Mouse (Mus musculus): ENCODE measurements at regions not wholly inside any gene's neighbourhood (a gene's known extent, or its start where the extent isn't known, plus 50 kb on each side); places are given as distances from the start of the nearest gene placed in this dataset.

DNA sequence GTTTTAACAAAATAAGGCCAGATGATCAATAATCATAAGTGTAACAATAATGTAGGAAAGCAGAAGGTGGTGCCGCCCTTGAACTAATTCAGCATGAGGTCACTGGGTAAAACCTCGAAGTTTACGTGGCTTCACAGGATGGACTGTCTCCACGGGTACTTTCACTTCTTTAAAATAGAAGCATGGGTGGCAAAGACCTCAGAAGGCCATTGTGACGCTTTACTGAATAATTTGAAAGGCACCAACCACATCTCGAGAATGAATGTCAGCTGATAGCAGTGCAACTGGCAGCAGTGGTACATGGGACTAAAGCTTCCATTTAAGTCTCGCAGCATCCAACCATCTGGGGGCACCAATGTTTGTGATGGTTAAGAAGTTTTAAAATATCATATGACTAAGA is 530.6 kb downstream of the Lmo4 start:
- 77% methylated on average over 7 of the region's 7 CpGs for WGBS
- no peaks in the 10 kb centered on the region for H3K79me2 ChIP-seq (ENCODE audit: control insufficient read depth, insufficient read depth, low read length)
- no peaks in the 10 kb centered on the region for H3K27me3 ChIP-seq (ENCODE audit: control insufficient read depth, insufficient read depth, low read length)
- no peaks in the 10 kb centered on the region for H3K36me3 ChIP-seq (ENCODE audit: control insufficient read depth, insufficient read depth, low read length)
- DNase-seq (ENCODE audit: extremely low read depth, low read depth, low spot score) = no peak
- H3K27ac ChIP-seq (replicated peaks; ENCODE audit: insufficient read depth, low read depth, low read length) = no peak overlapping the region
- no peak overlapping the region for H3K4me3 ChIP-seq (ENCODE audit: insufficient read depth, low read depth, low read length)
- TF ChIP-seq CTCF (IDR thresholded peaks at IDR 0.05; ENCODE audit: low read depth, low read length) (no peak), POLR2A (IDR thresholded peaks at IDR 0.05; ENCODE audit: extremely low read depth, insufficient read depth, low read length) (no peak)
- no peaks in the 10 kb centered on the region for H3K4me1 ChIP-seq (ENCODE audit: control insufficient read depth, insufficient read depth, low read length)
- H3K9ac ChIP-seq (ENCODE audit: low read depth, low read length) = no peak overlapping the region

DNA sequence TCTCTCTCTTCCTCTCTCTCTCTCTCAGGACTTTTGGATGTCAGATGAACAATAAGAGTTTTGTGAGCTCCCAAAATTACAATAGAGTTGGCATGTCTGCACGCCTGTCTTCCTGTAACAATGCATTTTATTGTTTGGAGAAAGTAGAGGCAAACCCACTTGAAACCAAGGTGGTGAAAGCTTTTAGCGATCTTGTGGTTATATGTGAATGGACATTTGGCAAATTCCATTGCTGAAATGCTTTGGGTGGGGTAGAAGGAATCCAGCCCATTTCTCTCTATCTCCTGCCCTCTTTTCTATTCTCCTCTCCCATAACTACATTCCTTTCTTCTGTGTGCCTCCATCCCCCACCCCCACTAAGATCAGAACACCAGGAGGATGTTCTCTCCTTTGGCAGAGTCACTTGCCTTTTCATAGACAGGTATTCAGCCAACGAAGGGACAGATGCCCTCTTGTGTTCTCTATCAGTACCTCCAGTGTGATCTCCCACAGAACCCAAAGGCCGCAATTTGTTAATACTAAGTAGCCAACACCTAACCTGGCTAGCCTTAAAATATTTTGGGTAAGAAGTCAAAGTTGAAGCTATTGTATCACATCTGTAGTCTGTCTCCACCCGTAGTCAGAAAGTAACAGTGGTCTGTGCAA is 542.9 kb downstream of the Lmo4 start:
- no peak overlapping the region for H3K4me3 ChIP-seq (ENCODE audit: insufficient read depth, low read depth, low read length)
- no peaks in the 10 kb centered on the region for H3K27me3 ChIP-seq (ENCODE audit: control insufficient read depth, insufficient read depth, low read length)
- 85% methylated on average over 5 of the region's 5 CpGs for WGBS
- no peak for TF ChIP-seq CTCF (IDR thresholded peaks at IDR 0.05; ENCODE audit: low read depth, low read length)
- no peak for TF ChIP-seq POLR2A (IDR thresholded peaks at IDR 0.05; ENCODE audit: extremely low read depth, insufficient read depth, low read length)
- no peaks in the 10 kb centered on the region for H3K4me1 ChIP-seq (ENCODE audit: control insufficient read depth, insufficient read depth, low read length)
- no peak overlapping the region for H3K9ac ChIP-seq (ENCODE audit: low read depth, low read length)
- H3K36me3 ChIP-seq (ENCODE audit: control insufficient read depth, insufficient read depth, low read length) = no peaks in the 10 kb centered on the region
- no peak for DNase-seq (ENCODE audit: extremely low read depth, low read depth, low spot score)
- H3K79me2 ChIP-seq (ENCODE audit: control insufficient read depth, insufficient read depth, low read length) = no peaks in the 10 kb centered on the region
- no peak overlapping the region for H3K27ac ChIP-seq (replicated peaks; ENCODE audit: insufficient read depth, low read depth, low read length)

DNA sequence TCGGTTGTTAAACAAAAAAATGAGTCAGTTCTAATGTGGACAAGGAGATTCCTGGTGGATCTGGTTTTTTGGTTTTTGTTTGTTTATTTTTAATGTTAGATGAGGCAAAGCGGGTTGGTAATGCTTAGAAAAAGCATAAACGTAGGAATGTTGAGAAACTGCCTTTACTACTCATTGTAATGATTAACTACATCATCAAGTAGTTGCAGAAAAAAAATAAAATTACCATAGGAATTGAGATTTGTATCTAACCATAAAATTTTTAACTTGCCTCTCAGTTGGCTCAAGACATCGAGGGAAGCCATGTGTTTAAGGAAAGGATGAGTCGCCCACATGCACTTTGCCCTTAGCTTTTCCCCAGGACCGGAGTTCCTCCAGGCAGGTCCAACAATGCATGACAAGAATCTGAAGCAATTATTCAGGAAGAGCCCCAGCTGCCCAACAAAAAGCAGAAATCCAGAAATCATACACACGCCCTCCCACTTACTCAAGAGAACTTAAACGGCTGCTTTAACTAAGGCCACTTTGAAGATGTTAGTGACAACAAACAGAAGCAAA is 545.5 kb downstream of the Lmo4 start:
- H3K27ac ChIP-seq (replicated peaks; ENCODE audit: insufficient read depth, low read depth, low read length) = no peak overlapping the region
- no peaks in the 10 kb centered on the region for H3K4me1 ChIP-seq (ENCODE audit: control insufficient read depth, insufficient read depth, low read length)
- H3K36me3 ChIP-seq (ENCODE audit: control insufficient read depth, insufficient read depth, low read length) = no peaks in the 10 kb centered on the region
- H3K9ac ChIP-seq (ENCODE audit: low read depth, low read length) = no peak overlapping the region
- WGBS = 74% methylated on average over 8 of the region's 8 CpGs
- H3K27me3 ChIP-seq (ENCODE audit: control insufficient read depth, insufficient read depth, low read length) = no peaks in the 10 kb centered on the region
- no peak for DNase-seq (ENCODE audit: extremely low read depth, low read depth, low spot score)
- no peaks in the 10 kb centered on the region for H3K79me2 ChIP-seq (ENCODE audit: control insufficient read depth, insufficient read depth, low read length)
- H3K4me3 ChIP-seq (ENCODE audit: insufficient read depth, low read depth, low read length) = no peak overlapping the region
- no peak for TF ChIP-seq POLR2A (IDR thresholded peaks at IDR 0.05; ENCODE audit: extremely low read depth, insufficient read depth, low read length)
- no peak for TF ChIP-seq CTCF (IDR thresholded peaks at IDR 0.05; ENCODE audit: low read depth, low read length)

GRCm38 (mm10) chr3:143647237-143647636 is 557.8 kb downstream of the Lmo4 start:
- no peaks in the 10 kb centered on the region for H3K36me3 ChIP-seq (ENCODE audit: control insufficient read depth, insufficient read depth, low read length)
- no peak overlapping the region for H3K27ac ChIP-seq (replicated peaks; ENCODE audit: insufficient read depth, low read depth, low read length)
- H3K27me3 ChIP-seq (ENCODE audit: control insufficient read depth, insufficient read depth, low read length) = no peaks in the 10 kb centered on the region
- no peak overlapping the region for H3K9ac ChIP-seq (ENCODE audit: low read depth, low read length)
- H3K4me1 ChIP-seq (ENCODE audit: control insufficient read depth, insufficient read depth, low read length) = no peaks in the 10 kb centered on the region
- 67% methylated on average over 2 of the region's 2 CpGs for WGBS
- DNase-seq (ENCODE audit: extremely low read depth, low read depth, low spot score) = no peak
- TF ChIP-seq CTCF (IDR thresholded peaks at IDR 0.05; ENCODE audit: low read depth, low read length) (no peak), POLR2A (IDR thresholded peaks at IDR 0.05; ENCODE audit: extremely low read depth, insufficient read depth, low read length) (no peak)
- H3K79me2 ChIP-seq (ENCODE audit: control insufficient read depth, insufficient read depth, low read length) = no peaks in the 10 kb centered on the region
- no peak overlapping the region for H3K4me3 ChIP-seq (ENCODE audit: insufficient read depth, low read depth, low read length)

DNA sequence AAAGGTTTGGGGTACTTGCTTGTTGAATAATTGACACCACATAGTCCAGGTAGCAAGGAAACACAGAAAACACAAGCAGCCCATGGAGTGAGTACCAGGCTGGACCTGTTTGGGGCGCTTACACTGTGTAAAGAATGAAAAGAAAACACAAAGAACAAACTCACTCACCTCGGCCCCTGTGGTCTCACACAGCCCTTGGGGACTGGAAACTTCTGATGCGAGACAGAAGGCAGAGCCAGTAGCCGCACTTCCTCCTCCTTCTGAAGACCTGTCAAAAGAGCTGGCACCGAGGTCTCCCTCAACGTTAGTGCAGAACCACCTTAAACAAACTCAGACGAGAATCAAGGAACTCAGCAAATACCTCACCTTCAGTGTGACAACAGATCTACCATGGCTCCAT is 558.2 kb downstream of the Lmo4 start:
- no peak overlapping the region for H3K9ac ChIP-seq (ENCODE audit: low read depth, low read length)
- 26% methylated on average over 7 of the region's 7 CpGs for WGBS
- H3K36me3 ChIP-seq (ENCODE audit: control insufficient read depth, insufficient read depth, low read length) = no peaks in the 10 kb centered on the region
- peak; percentile 4 for DNase-seq (ENCODE audit: extremely low read depth, low read depth, low spot score)
- H3K27me3 ChIP-seq (ENCODE audit: control insufficient read depth, insufficient read depth, low read length) = no peaks in the 10 kb centered on the region
- TF ChIP-seq CTCF (IDR thresholded peaks at IDR 0.05; ENCODE audit: low read depth, low read length) (no peak), POLR2A (IDR thresholded peaks at IDR 0.05; ENCODE audit: extremely low read depth, insufficient read depth, low read length) (no peak)
- H3K4me1 ChIP-seq (ENCODE audit: control insufficient read depth, insufficient read depth, low read length) = no peaks in the 10 kb centered on the region
- no peaks in the 10 kb centered on the region for H3K79me2 ChIP-seq (ENCODE audit: control insufficient read depth, insufficient read depth, low read length)
- no peak overlapping the region for H3K27ac ChIP-seq (replicated peaks; ENCODE audit: insufficient read depth, low read depth, low read length)
- no peak overlapping the region for H3K4me3 ChIP-seq (ENCODE audit: insufficient read depth, low read depth, low read length)

- DNase-seq (ENCODE audit: extremely low read depth, low read depth, low spot score) = no peak
- TF ChIP-seq CTCF (IDR thresholded peaks at IDR 0.05; ENCODE audit: low read depth, low read length) (no peak), POLR2A (IDR thresholded peaks at IDR 0.05; ENCODE audit: extremely low read depth, insufficient read depth, low read length) (no peak)
- Histone ChIP-seq H3K27ac (replicated peaks; ENCODE audit: insufficient read depth, low read depth, low read length) (no peak overlapping the region), H3K4me1 (ENCODE audit: control insufficient read depth, insufficient read depth, low read length) (no peaks in the 10 kb centered on the region), H3K36me3 (ENCODE audit: control insufficient read depth, insufficient read depth, low read length) (no peaks in the 10 kb centered on the region), H3K9ac (ENCODE audit: low read depth, low read length) (no peak overlapping the region), H3K79me2 (ENCODE audit: control insufficient read depth, insufficient read depth, low read length) (no peaks in the 10 kb centered on the region), H3K27me3 (ENCODE audit: control insufficient read depth, insufficient read depth, low read length) (no peaks in the 10 kb centered on the region), H3K4me3 (ENCODE audit: insufficient read depth, low read depth, low read length) (no peak overlapping the region)
- 72% methylated on average over 2 of the region's 2 CpGs for WGBS
Measured at GRCm38 (mm10) chr3:143633036-143633435, 572.0 kb downstream of the Lmo4 start.

Measured in liver, adult 2 months (tissue).